Mouse (Mus musculus) embryonic facial prominence, embryonic 13.5 days (tissue): ENCODE results near the gene Cntrob. TPM values are rescaled to one million over a fixed set of nuclear protein-coding genes. Genes with fewer than 3 reads are reported as not detected.

Experiments used
- ATAC-seq: fragments of 200-750 bp; cut with Nextera tagmentation; 2 replicates; pipeline ENCODE4 v1.8.0; 2017; ENCODE audit warnings: low read depth; ENCODE audit not compliant: insufficient number of reproducible peaks, insufficient read depth, low FRiP score, low TSS enrichment
- H3K27ac ChIP-seq: fragments of 300-500 bp; sonication (generic); 2 replicates; pipeline ENCODE4 v1.5.1; 2015; ENCODE audit warnings: moderate library complexity, mild to moderate bottlenecking, inconsistent platforms
- H3K27me3 ChIP-seq: fragments of 300-500 bp; sonication (generic); 2 replicates; pipeline ENCODE4 v1.6.1; 2015; ENCODE audit warnings: mild to moderate bottlenecking, inconsistent platforms
- H3K36me3 ChIP-seq: fragments of 300-500 bp; sonication (generic); 2 replicates; pipeline ENCODE4 v1.6.1; 2015; ENCODE audit warnings: mild to moderate bottlenecking, inconsistent platforms
- H3K4me1 ChIP-seq: fragments of 300-500 bp; sonication (generic); 2 replicates; pipeline ENCODE4 v1.6.1; 2015; ENCODE audit warnings: inconsistent platforms
- H3K4me2 ChIP-seq: fragments of 300-500 bp; sonication (generic); 2 replicates; pipeline ENCODE4 v1.6.1; 2015; ENCODE audit warnings: moderate library complexity, mild to moderate bottlenecking, inconsistent platforms
- H3K4me3 ChIP-seq: fragments of 300-500 bp; sonication (generic); 2 replicates; pipeline ENCODE4 v1.5.1; 2015; ENCODE audit warnings: mild to moderate bottlenecking, inconsistent platforms
- H3K9ac ChIP-seq: fragments of 300-500 bp; sonication (generic); 2 replicates; pipeline ENCODE4 v1.6.1; 2015; ENCODE audit warnings: mild to moderate bottlenecking, inconsistent platforms
- H3K9me3 ChIP-seq: fragments of 300-500 bp; sonication (generic); 2 replicates; pipeline ENCODE4 v1.6.1; 2016; ENCODE audit warnings: inconsistent platforms
- WGBS: fragments of 180-500 bp; shearing (Covaris S2); methylation state at CpG from one replicate; pipeline ENCODE4 v1.1.7; 2015; ENCODE audit warnings: mixed read lengths; 5-methylcytosine and 5-hydroxymethylcytosine counted together
- polyA plus RNA-seq: library from polyadenylated mRNA; unstranded; fragments of >200 nt; fragmentation: Nextera tagmentation; extraction: Ambion mirVana; gene quantifications from 2 replicates; pipeline ENCODE4 v1.2.1, GENCODE M21; 2015

Cntrob gene
- polyA plus RNA-seq, 1 experiment from 2014 or later: 33.8 TPM

- WGBS: under 1% methylated on average over 22 of the region's 22 CpGs
- Histone ChIP-seq H3K36me3 (peaks cover 26% of the 10 kb centered on the region), H3K4me2 (peak overlapping the region; percentile 97), H3K9ac (peak overlapping the region; percentile 100), H3K4me1 (peaks cover 54% of the 10 kb centered on the region), H3K27ac (peak overlapping the region; percentile 100), H3K9me3 (no peaks in the 10 kb centered on the region), H3K27me3 (no peaks in the 10 kb centered on the region), H3K4me3 (peak overlapping the region; percentile 84)
- no peak for ATAC-seq
These were observed 43.5 kb upstream of the Cntrob start for GRCm38 (mm10) chr11:69366855-69367615.

GRCm38 (mm10) chr11:69366157-69366854, 42.7 kb upstream of the Cntrob start:
- Histone ChIP-seq H3K27me3 (no peaks in the 10 kb centered on the region), H3K27ac (peak overlapping the region; percentile 100), H3K9me3 (no peaks in the 10 kb centered on the region), H3K9ac (peak overlapping the region; percentile 80), H3K36me3 (peaks cover 33% of the 10 kb centered on the region), H3K4me1 (peaks cover 46% of the 10 kb centered on the region), H3K4me3 (peak overlapping the region; percentile 84), H3K4me2 (peak overlapping the region; percentile 97)
- under 1% methylated on average over 26 of the region's 26 CpGs for WGBS
- peak; percentile 79 for ATAC-seq

- Histone ChIP-seq H3K27ac (peak overlapping the region; percentile 100), H3K4me3 (peak overlapping the region; percentile 84), H3K9me3 (no peaks in the 10 kb centered on the region), H3K27me3 (no peaks in the 10 kb centered on the region), H3K4me1 (peaks cover 41% of the 10 kb centered on the region), H3K9ac (peak overlapping the region; percentile 80), H3K36me3 (peaks cover 39% of the 10 kb centered on the region), H3K4me2 (peak overlapping the region; percentile 97)
- WGBS: 11% methylated on average over 6 of the region's 6 CpGs
- ATAC-seq: no peak
These were observed 42.1 kb upstream of the Cntrob start for GRCm38 (mm10) chr11:69365722-69366121.

GRCm38 (mm10) chr11:69364910-69365309, 41.3 kb upstream of the Cntrob start:
- no peak; the same call in 1 of the 2 replicates for ATAC-seq
- Histone ChIP-seq H3K36me3 (peaks cover 47% of the 10 kb centered on the region), H3K27me3 (no peaks in the 10 kb centered on the region), H3K27ac (peak overlapping the region; percentile 100), H3K4me2 (peak overlapping the region; percentile 97), H3K4me3 (peak overlapping the region; percentile 84), H3K9me3 (no peaks in the 10 kb centered on the region), H3K9ac (peak overlapping the region; percentile 80), H3K4me1 (peaks cover 38% of the 10 kb centered on the region)
- WGBS: 5% methylated on average over 6 of the region's 6 CpGs

GRCm38 (mm10) chr11:69364376-69364775, 40.8 kb upstream of the Cntrob start:
- Histone ChIP-seq H3K4me3 (no peak overlapping the region; the same call in 1 of the 2 replicates), H3K4me2 (peak overlapping the region; percentile 97)

GRCm38 (mm10) chr11:69362479-69362878, 38.9 kb upstream of the Cntrob start:
- Histone ChIP-seq H3K36me3 (peaks cover 71% of the 10 kb centered on the region), H3K27ac (no peak overlapping the region)

More at GRCm38 (mm10) chr11:69364376-69364775, 40.8 kb upstream of the Cntrob start:
- Histone ChIP-seq H3K36me3 (peaks cover 52% of the 10 kb centered on the region), H3K4me1 (peaks cover 38% of the 10 kb centered on the region), H3K9ac (peak overlapping the region; percentile 80; the same call in 1 of the 2 replicates), H3K27ac (peak overlapping the region; percentile 100), H3K9me3 (no peaks in the 10 kb centered on the region), H3K27me3 (no peaks in the 10 kb centered on the region)
- no peak for ATAC-seq
- WGBS: 40% methylated on average over 8 of the region's 8 CpGs

GRCm38 (mm10) chr11:69362021-69362420, 38.4 kb upstream of the Cntrob start:
- Histone ChIP-seq H3K36me3 (peaks cover 76% of the 10 kb centered on the region), H3K9ac (no peak overlapping the region), H3K4me2 (no peak overlapping the region), H3K4me3 (no peak overlapping the region), H3K27ac (no peak overlapping the region), H3K4me1 (peaks cover 38% of the 10 kb centered on the region), H3K27me3 (no peaks in the 10 kb centered on the region), H3K9me3 (no peaks in the 10 kb centered on the region)
- 45% methylated on average over 7 of the region's 7 CpGs for WGBS
- ATAC-seq: no peak

More at GRCm38 (mm10) chr11:69362479-69362878, 38.9 kb upstream of the Cntrob start:
- no peak for ATAC-seq
- 26% methylated on average over 2 of the region's 2 CpGs for WGBS
- no peaks in the 10 kb centered on the region for H3K9me3 ChIP-seq
- no peaks in the 10 kb centered on the region for H3K27me3 ChIP-seq
- H3K9ac ChIP-seq: no peak overlapping the region
- H3K4me1 ChIP-seq: peaks cover 38% of the 10 kb centered on the region
- no peak overlapping the region for H3K4me3 ChIP-seq
- no peak overlapping the region for H3K4me2 ChIP-seq

- Histone ChIP-seq H3K4me1 (peaks cover 2% of the 10 kb centered on the region), H3K4me2 (no peak overlapping the region), H3K9me3 (no peaks in the 10 kb centered on the region), H3K27ac (no peak overlapping the region), H3K4me3 (no peak overlapping the region), H3K27me3 (no peaks in the 10 kb centered on the region), H3K9ac (no peak overlapping the region), H3K36me3 (peaks cover 99% of the 10 kb centered on the region)
- ATAC-seq: no peak
- WGBS: 78% methylated on average over 12 of the region's 12 CpGs
These were observed 34.1 kb upstream of the Cntrob start for GRCm38 (mm10) chr11:69357690-69358089.

GRCm38 (mm10) chr11:69356544-69356943, 33.0 kb upstream of the Cntrob start:
- Histone ChIP-seq H3K4me2 (no peak overlapping the region), H3K36me3 (peaks cover 99% of the 10 kb centered on the region), H3K9me3 (no peaks in the 10 kb centered on the region), H3K4me3 (no peak overlapping the region), H3K27me3 (no peaks in the 10 kb centered on the region), H3K27ac (no peak overlapping the region), H3K9ac (no peak overlapping the region), H3K4me1 (no peaks in the 10 kb centered on the region)
- ATAC-seq: no peak
- 90% methylated on average over 5 of the region's 5 CpGs for WGBS

- no peak overlapping the region for H3K27ac ChIP-seq
- no peaks in the 10 kb centered on the region for H3K27me3 ChIP-seq
- peaks cover 89% of the 10 kb centered on the region for H3K36me3 ChIP-seq
- no peak overlapping the region for H3K4me3 ChIP-seq
- H3K4me1 ChIP-seq: peaks cover 2% of the 10 kb centered on the region
- no peak overlapping the region for H3K9ac ChIP-seq
- 92% methylated on average over 26 of the region's 26 CpGs for WGBS
- no peak for ATAC-seq
- no peak overlapping the region for H3K4me2 ChIP-seq
- H3K9me3 ChIP-seq: no peaks in the 10 kb centered on the region
These were observed 22.9 kb upstream of the Cntrob start for GRCm38 (mm10) chr11:69346441-69346840.

GRCm38 (mm10) chr11:69340161-69341131, 16.9 kb upstream of the Cntrob start, which contains the start of gene Rnf227:
Gene Rnf227 (plus strand): TSS chr11:69340461.
- peak; percentile 86 for ATAC-seq

More at GRCm38 (mm10) chr11:69340161-69341131, 16.9 kb upstream of the Cntrob start, which contains the start of gene Rnf227:
- H3K36me3 ChIP-seq: peaks cover 29% of the 10 kb centered on the region
- peak within 1 kb of the TSS; percentile 83 for H3K9ac ChIP-seq
- WGBS: under 1% methylated on average over 99 of the region's 99 CpGs
- H3K27ac ChIP-seq: peak within 1 kb of the TSS; percentile 94
- H3K4me3 ChIP-seq: peak within 1 kb of the TSS; percentile 63
- peaks cover 18% of the 10 kb centered on the region for H3K4me1 ChIP-seq
- no peaks in the 10 kb centered on the region for H3K9me3 ChIP-seq
- peak within 1 kb of the TSS; percentile 82 for H3K4me2 ChIP-seq
- no peaks in the 10 kb centered on the region for H3K27me3 ChIP-seq
